Mouse (Mus musculus) adipocyte (in vitro differentiated cells): ENCODE data around the gene Morn3.

ENCODE experiments used
- DNase-seq: peaks from one replicate; pipeline ENCODE4 v3.0.0-alpha.2; 2016; ENCODE audit warnings: low spot score

Morn3 gene

DNA sequence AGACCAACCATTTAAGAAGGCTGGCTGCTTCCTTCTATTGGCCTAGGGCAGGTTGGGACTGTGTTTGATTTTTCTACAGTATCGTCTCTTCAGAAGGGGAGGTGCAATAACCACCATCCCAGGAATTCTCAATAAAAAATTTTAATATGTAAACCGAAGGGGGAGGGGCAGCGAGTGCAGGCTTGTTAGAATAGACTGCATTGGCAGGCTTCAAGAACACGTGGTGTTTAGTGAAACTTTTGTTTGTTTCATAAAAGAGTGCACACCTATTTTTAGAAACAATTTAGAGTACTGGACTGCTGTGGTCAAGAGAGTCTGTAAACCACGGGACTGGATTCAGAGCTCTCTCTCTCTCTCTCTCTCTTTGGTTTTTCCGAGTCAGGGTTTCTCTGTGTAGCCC is 23.8 kb downstream of the Morn3 start:
- no peak for DNase-seq

DNA sequence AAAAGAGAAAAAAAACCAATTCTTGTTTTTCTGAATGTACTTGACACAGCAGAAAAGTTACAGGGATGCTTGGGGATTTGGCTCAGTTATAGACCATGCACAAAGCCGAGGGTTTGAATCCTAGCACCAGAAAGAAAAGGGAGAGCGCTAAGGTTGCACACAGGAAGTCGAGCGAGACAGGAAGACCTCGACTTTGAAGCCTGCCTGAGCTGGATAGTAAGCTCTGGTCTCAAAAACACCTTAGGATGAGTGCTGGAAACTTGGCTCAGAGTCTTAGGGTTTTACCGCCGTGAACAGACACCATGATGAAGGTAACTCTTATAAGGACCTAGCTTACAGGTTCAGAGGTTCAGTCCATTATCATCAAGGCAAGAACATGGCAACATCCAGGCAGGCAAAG is 25.4 kb downstream of the Morn3 start:
- no peak for DNase-seq

DNA sequence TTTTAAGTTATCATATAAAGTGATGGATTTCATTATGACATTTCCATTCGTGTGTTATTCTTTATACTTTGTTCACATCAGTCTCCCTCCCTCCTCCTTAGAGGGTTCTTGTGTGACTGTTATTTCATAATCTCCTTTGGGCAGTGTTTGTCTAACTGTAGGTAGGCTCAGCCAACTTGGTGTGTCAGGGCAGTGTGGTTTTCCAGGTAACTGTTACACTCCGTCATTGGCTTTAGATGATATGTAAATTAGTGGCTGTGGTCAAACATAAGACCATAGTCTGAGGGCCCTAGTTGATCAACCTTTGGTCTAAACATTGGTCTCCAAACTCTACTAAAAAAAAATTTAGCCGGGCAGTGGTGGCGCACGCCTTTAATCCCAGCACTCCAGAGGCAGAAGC is 26.4 kb downstream of the Morn3 start:
- DNase-seq = no peak

DNA sequence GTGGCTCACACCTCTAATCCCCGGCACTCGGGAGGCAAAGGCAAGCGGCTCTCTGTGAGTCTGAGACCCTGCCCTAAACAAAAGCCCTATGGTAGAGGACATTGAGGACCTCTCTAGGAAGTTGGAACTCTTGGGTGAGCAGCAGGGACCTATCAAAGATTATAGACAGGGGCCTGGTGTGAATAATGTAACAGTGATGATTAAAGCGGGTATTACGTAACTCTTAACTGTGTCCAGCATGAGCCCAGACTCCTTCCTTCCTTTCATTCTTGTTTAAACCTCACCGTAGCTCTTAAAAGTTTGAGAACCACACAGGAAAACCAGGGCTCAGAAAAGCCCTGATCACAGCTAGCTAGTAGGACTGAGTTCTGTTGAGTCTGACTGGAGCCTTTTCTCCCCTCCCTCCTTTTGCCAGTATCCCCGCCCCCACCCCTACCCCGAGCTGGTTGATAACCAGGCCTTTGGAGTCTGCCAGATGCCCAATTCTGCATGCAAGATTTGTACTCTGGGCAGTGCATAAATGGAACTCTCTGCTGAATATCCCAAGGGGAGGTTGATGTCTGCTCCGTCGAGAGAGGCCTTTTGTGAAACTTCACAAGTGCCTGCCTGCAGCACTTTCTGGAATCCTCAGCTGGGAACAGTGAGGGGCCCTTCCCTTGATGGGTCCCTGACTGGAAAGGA is 27.3 kb downstream of the Morn3 start:
- peak; percentile 39 for DNase-seq

DNA sequence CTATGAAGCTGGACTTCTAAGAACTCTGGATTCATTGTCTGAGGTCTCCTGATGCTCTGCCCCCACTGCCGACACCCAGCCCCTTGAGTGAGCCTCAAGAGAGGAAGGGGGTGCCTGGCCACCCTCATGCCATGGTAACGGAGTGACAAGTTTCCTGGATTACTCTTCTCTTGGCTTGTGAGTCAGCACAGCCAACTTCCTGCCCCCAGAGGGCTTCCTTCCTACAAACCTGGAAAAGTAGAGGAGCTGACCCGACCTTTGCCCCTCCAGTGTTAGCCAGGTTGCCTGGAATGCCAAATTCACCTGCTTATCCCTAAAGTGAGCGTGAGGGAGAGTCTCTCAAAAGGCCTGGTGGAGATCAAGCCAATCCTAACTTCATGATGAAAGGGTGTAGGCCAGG is 29.3 kb downstream of the Morn3 start:
- no peak for DNase-seq

DNA sequence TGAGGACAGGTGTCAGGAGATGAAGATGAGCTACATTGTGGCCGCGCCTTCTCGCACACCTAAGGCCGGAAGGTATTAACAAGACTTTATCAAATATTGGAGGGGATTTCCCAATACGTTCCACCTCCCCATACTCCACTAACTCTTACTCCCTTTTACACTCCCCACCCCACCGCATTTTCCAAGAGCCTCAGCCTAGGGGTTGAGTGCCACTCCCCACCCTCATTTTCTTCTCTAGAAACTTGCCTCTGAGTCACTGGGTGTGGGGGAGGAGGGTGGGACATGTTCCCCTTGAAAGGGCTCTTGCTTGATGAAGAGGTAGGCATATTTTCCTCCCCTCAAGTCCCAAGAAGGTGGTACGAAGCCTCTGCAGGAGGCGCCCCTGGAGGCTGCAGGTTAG is 30.9 kb downstream of the Morn3 start:
- no peak for DNase-seq

DNA sequence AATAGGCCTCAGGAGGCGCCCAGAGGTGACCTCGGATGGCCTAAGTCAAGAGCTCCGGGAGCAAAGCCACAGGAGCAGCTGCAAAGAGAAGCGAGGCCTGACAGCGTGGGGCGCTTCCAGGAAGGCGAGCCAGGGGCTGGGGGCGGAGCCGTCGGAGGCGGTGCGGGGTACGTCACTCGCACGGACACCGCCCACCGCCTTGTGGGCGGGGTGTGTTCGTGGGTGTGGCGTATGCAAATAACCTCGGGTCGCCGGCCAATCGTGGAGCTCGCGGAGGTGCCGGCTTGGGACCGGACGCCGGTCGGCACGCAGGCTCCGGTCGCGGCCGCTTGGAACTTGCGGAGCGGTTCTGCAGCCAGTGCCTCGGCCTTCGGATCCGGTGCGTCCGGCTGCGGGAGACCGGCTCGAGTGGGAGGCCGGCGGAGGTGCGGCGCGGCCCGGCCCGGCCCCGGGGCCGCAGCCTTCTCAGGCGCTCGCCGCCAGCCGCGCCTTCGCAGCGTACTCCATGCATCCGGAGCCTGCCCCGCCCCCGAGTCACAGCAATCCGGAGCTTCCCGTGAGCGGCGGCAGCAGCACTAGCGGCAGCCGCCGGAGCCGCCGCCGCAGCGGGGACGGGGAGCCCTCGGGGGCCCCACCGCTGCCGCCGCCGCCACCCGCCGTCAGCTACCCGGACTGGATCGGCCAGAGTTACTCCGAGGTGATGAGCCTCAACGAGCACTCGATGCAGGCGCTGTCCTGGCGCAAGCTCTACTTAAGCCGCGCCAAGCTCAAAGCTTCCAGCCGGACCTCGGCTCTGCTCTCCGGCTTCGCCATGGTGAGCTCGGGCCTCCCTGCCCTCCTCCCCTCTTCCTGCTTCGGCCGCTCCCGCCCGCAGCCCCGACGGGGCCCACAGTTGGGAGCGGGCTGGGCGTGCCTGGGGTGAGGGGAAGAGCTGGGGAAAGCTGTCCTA is 31.8 kb downstream of the Morn3 start, which contains the start of gene Orai1:
Orai1 (plus strand) TSS at position 322 of the 949 bp plus-strand sequence.
- peak; percentile 99 for DNase-seq

DNA sequence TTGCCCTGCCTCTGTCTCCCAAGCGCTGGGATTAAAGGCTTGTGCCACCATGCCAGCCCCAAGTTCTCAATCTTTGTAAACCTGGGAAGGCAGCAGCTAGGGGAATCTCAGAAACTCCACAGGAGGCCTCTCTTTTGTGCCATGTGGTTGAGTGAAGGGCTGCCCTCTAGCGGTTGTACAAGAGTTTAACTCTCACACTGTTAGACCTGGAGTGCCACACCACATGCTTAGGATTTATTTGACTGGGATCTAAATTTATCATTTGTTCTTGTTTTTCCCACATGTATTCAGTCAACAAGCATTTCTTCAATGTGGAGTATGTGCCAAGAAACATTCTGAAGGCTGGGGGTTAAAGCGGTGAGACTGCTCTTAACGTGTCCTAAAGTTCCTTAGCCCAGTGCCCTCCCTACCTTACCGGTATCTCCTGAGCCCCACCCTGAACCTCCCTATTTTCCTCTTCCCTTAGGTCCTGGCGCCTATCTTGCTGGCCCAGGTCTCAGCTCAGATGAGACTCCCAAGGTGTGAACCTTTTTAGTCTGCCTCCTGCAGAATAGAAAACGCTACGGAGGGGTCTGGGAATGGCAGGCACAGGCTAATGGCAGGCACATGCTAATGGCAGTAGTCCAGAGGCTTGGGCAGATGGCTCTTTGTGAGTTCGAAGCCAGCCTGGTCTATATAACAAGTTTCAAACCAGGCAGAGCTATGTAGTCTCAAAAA is 33.1 kb downstream of the Morn3 start:
- peak; percentile 87 for DNase-seq

DNA sequence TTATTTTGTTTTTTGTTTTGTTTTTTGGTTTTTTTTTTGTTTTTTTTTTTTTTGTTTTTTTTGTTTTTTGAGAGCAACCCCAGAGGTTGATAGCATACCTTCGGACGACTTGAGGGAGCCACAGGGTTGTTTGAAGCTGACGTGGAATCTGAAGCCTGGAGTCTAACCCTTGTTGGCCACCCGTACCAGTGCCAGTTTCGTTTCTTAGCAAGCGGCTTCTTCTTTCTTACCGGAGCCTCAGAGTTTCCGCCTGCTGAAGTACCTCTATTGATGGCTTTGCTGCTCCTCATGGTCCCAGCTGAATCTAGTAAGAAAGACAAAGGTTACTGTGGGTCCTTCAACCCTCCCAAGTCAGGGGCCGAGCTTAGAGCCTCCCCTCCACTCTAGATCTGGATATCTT is 35.1 kb downstream of the Morn3 start:
- no peak for DNase-seq

DNA sequence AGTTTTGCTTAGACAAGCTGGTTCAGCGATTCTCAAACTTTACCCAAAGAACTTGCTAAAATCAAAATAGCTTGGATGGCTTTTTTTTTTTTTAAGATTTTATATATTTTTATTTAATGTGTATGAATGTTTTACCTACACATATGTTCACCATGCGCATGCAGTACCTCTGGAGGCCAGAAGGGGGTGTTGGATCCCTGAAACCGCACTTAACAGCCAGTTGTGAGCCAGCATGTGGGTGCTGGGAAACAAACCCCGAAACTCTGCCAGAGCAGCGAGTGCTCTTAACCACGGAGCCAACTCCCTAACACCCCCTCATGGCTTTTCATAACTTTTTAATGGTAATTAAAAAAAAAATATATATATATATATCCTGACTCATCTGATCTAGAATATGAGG is 36.0 kb downstream of the Morn3 start:
- no peak for DNase-seq

DNA sequence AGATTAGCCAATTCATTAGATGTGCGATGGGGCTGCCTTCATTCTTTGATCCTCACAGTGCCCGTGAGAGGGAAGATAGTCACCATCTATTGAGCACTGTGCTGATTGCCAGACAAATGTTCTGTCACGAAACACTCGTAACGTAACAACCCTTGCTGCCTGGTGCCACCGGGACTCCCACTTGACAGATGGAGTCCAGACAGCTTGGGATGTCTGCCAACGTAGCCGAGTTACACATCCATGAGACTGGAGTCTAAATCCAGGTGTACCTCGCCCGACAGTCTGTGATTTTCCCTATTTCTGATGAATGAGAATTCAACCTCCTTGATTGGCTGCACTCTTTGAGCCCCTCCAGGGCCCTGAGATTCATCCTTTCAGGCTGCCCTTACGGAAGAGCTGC is 36.9 kb downstream of the Morn3 start:
- DNase-seq = no peak

DNA sequence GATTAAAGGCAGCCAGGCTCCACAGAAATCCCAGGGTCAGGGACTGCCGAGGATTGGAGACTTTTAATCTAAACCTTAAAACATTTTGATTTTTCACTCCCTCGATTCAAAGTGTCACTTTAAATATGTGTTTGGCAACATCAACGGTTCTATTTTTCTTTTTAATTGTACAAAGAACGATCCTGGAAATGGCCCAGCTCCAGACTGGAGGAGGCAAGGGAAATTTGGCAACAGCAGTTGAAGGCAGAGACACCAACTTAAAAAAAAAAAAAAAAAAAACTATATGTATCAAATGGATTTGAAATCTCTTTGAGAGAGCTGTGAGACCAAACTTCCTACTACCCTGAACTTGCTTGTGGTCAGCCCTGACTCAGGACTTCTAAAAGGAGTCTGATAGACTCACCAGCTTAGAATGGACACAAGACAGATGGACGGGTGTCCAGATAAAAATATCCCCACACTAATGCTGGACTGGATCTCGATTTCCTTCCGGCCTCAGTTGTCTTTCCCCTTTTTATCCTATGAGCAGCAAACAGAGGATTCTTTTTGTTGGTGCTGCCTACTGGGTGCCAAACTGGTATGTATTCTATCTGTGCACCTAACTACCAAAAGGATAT is 37.8 kb downstream of the Morn3 start:
- DNase-seq = peak; percentile 48

DNA sequence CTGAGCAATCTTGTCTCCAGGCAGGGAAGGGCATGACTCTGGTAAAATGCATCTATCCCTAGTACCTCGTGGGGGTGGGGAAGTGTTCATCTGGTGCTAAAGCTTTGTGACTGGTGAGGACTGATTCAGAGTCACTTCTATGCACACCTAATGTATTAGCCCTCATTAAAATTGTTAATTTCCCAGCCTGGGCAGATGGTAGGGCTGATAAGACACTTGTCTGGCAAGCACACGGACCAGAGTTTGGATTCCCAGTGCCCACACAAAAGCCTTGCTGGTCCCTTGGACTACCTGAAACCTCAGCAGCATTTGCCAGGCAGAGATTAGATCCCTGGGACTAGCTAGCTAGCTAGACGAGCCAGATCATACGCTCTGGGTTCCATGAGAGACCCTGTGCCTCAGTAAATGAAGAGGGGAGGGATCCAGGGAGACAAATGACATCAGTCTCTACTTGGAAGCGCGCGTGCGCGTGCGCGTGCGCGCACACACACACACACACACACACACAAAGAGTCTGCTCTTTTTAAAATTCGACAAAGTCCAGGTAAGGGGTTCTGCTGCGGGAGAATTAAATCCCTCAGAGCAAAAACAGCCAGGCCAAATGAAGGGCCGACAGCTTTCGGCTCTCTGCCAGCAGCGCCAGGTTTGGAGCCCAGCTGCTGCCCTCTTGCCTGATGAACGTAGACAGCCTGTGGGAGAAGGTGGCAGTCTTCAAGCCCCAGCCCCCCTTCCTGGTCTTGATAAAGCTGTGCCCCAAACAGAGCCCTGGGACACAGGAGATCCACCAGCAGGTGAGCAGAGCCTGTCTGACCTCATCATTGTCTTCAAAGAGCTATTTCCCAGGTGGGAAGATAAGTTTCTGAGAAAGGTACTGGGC is 40.9 kb downstream of the Morn3 start:
- DNase-seq = no peak

DNA sequence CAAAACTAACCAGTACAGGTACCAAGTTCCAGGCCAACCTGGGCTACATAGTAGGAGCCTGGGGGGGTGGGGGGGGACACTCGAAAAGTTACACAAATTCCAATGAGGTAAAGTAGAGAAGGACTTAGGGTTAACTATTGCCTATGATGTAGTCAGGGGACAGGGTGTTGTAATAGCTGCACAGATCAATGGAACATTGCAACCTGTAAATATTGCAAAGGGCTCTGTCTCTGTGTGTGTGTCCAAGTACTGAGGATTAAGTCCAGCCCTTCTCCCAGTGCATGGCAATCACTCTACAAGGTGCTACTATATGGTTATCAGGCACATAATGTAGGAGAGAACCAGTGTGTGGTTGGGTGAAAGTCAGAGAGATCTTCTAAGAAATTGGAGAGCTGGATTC is 45.9 kb downstream of the Morn3 start:
- DNase-seq = no peak

DNA sequence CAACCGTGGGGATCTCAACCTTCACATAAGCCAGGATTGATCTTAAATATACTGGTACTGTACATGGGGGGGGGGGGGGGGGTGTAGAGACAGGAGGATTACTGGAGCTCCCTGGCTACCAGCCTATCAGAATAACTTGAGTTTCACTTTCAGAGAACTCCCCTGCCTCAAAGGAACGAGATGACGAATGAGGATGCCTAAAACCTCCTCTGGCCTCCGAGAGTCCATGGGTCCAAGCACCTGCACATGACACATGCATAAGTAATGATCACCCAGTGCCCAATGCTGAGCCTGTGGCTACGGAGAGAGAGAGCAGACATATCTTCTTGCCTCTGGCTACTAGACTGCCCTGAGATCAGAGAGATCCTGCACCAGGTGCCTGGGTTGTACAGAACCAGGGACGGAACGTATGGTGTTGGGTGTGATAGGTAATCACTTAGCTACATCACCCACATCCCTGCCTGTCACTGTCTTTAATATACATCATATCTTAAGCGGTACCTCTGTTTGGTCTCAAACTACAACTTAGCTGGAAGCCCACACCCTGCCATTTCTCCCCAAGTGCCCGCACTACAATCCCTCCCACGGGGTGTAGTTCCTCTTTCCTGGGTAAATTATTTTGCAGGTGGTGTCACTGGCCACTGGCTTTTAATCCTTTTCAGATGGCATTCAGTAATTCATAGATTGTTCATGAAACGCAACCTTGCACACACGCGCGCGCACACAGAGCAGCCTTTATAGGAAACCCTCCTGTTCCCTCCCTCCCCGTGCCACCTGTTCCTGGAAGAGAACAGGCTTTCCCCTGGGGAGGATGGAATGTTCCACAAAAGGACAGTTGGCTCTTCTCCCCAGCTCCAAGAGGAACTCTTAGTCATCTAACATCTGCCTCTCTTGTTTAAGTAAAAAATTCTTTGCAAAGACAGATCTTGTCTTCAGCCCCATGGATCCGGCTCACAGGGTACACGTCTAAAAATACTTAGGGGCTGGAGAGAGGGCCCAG is 49.3 kb downstream of the Morn3 start:
- no peak for DNase-seq

DNA sequence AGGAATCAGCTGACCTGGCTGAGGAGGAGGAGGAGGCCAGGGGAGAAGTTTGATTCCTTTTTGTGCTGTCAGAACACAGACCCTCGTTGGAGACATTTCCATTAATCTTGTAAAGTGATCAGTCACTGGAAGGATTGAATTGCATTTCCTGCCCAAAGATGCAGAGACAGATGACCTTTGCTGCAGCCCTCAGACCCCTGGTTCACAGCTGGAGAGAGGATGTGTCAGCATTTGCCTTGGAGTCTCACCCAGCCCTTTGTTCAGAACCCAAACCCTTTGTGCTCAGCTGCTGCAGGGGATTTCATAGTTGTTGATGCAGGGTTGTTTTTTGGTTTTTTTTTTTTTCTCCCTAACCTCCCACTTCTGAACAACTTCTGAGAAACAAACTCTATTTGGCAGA is 51.9 kb downstream of the Morn3 start:
- DNase-seq = no peak

DNA sequence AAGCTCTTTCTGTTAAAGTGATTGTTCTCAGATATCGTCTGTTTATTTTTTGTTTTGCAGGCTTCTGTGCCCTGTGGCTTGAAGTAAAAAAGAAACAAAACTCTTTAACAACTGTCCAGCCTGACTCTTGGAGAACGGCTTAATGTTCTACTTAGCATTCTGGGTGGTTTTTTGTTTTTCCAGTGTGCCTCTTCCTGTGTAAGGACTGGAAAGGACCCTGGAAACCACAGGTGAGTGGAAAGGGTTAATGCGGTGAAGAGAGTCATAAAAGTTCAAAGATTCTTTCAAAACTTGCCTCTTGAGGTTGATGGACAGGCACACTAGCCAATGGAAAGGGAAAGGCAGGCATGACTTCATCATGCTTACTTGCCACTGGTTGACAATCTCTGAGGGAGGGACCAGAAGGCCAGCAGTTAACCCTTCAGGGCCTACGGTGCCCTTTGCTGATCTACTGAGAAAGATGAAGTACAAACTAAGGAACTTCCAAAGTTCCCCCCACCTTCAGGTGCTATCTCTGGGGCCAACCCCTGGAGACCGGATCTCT is 52.4 kb downstream of the Morn3 start:
- DNase-seq = peak; percentile 86

DNA sequence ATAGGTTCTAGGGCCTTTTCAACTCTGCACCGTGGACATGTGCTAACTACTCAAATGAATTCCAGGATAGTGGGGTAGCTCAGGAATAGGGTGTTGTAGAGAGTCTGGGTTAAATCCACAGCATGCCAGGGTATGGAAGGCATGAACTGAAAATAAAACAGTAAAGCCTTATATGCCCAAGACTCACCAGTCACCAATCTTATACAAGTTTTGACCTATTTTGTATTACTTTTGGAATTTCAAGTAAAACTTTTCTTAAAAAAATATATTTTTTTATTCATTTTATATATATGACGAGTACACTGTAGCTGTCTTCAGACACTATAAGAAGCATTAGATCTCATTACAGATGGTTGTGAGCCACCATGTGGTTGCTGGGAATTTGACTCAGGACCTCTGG is 53.0 kb downstream of the Morn3 start:
- no peak for DNase-seq

DNA sequence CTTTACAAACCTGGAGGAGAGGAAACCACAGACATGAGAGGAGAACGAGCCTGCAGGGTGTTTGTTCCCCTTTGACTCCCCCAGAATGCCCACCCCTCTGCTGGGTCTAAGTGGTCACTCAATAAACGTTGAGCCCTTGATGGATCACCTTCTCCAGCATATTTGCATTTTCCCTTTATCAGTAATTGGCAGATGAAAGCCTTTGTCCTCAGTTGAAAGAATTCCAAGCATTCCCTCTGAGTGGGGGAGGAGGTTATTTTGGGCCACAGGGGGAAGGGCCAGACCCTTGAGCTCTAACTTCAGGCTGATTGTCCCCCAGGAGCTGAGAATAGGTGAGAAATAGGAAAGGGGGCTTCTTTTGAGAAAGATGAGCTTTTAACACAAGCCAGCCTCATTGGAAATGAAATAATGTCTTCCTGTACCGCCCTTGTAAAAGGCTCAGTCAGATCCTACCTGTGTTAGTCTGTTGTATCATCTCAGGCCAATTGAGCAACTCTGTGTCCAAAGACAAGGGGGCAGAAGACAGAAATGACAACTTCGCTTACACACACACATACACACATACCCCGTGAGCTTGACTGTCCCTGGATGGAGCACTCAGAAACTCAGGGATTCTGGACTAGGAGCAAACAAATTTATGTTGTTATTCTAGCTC is 55.3 kb downstream of the Morn3 start:
- DNase-seq = no peak
